Mouse (Mus musculus): Measurements from ENCODE around the gene Olfr1134. TPM values are rescaled to one million over a fixed set of nuclear protein-coding genes. Genes with fewer than 3 reads are reported as not detected.
"Not testable (repeated sequence)": the region's sequence is repeated elsewhere in the genome, so short reads cannot be mapped to it uniquely, and the experiment has no call there.

The Olfr1134 gene
- polyA plus RNA-seq (2012; rRNA removed) = not detected in 2 replicates

DNA sequence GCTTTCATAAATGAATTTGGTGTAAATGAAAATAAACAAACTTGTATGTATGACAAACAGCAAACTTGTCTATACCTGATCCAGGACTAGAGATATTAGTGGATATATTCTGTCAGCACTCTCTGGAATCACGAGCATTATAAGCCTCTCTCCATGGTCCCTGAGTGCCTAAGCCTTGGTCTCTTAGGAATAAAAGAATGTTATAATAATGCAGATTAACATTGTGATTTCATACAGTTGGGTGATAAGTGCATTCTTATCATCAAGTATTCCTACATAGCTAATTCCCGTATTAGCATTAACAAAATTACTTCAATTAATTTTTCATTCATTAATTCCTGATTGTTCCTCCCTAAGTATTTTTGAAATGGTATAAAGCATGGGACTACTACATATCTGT lies at the start of gene Olfr1134:
TSS of gene Olfr1134 (minus strand) at position 101 of the 400 bp plus-strand sequence.
- no peak within 1 kb of the TSS for H3K4me3 ChIP-seq (ENCODE audit: insufficient read depth, low read depth, low read length)
- 82% methylated on average over 2 of the region's 2 CpGs for WGBS
- H3K36me3 ChIP-seq (ENCODE audit: control insufficient read depth, insufficient read depth, low read length) = no peaks in the 10 kb centered on the region
- H3K27ac ChIP-seq (ENCODE audit: insufficient read depth, low read depth, low read length) = no peak within 1 kb of the TSS
- H3K27me3 ChIP-seq (replicated peaks; ENCODE audit: control insufficient read depth, insufficient read depth, low read length) = no peaks in the 10 kb centered on the region
- H3K4me1 ChIP-seq (ENCODE audit: control insufficient read depth, insufficient read depth, low read length) = no peaks in the 10 kb centered on the region
- no peak for TF ChIP-seq POLR2A (IDR thresholded peaks at IDR 0.05; ENCODE audit: low read depth, low read length)
- no peak for TF ChIP-seq CTCF (conservative IDR thresholded peaks at IDR 0.05; ENCODE audit: insufficient read depth, insufficient read length, low read depth, low read length)
- DNase-seq = no peak

DNA sequence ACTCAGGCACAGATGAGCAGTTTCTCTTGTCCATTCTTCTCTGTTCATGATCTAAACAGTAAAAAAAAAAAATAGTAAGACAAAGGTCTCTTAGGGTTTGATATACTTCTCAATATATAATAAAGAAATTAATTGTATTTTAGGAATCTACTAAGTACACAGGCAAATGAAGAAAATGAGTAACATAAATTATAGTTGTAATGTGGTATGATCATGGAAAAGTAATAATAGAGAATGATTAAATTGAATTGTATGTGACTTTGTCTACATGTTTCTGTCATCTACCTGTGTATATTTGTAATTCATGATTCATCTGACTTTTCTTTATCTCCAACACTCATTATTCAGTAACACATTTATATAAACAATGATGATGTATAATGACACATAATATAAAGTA lies 35.6 kb upstream of the Olfr1134 start, which contains the start of gene Olfr1136:
TSS of gene Olfr1136 (minus strand) at position 101 of the 400 bp plus-strand sequence.
- Histone ChIP-seq H3K27me3 (replicated peaks; ENCODE audit: control insufficient read depth, insufficient read depth, low read length) (no peaks in the 10 kb centered on the region), H3K4me3 (ENCODE audit: insufficient read depth, low read depth, low read length) (no peak within 1 kb of the TSS), H3K27ac (ENCODE audit: insufficient read depth, low read depth, low read length) (no peak within 1 kb of the TSS), H3K36me3 (ENCODE audit: control insufficient read depth, insufficient read depth, low read length) (no peaks in the 10 kb centered on the region), H3K4me1 (ENCODE audit: control insufficient read depth, insufficient read depth, low read length) (no peaks in the 10 kb centered on the region)
- no peak for TF ChIP-seq POLR2A (IDR thresholded peaks at IDR 0.05; ENCODE audit: low read depth, low read length)
- TF ChIP-seq CTCF (conservative IDR thresholded peaks at IDR 0.05; ENCODE audit: insufficient read depth, insufficient read length, low read depth, low read length) = no peak
- DNase-seq = no peak

DNA sequence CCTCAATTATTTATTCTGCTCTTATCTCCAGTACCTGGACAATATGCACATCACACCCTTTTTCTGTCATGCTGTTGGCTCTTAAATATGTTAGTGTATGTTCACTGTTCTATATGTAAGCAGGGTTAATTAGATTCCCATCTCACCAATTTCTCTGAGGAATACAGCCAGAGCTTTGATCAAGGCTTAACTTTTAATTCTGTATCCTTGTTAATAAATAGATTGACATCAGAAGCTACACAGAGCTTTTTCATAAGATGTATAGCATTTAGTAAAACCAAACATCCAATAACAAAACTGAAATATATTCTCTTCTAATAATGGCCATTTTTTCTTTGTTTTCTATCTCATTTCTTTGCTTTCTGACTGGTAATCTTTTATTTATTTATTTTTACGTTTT lies 15.3 kb upstream of the Olfr1134 start, which contains the start of gene Olfr1135:
TSS of gene Olfr1135 (minus strand) at position 101 of the 400 bp plus-strand sequence.
- Histone ChIP-seq H3K36me3 (ENCODE audit: control insufficient read depth, insufficient read depth, low read length) (no peaks in the 10 kb centered on the region), H3K27me3 (replicated peaks; ENCODE audit: control insufficient read depth, insufficient read depth, low read length) (no peaks in the 10 kb centered on the region), H3K4me3 (ENCODE audit: insufficient read depth, low read depth, low read length) (no peak within 1 kb of the TSS), H3K27ac (ENCODE audit: insufficient read depth, low read depth, low read length) (no peak within 1 kb of the TSS), H3K4me1 (ENCODE audit: control insufficient read depth, insufficient read depth, low read length) (no peaks in the 10 kb centered on the region)
- TF ChIP-seq POLR2A (IDR thresholded peaks at IDR 0.05; ENCODE audit: low read depth, low read length) (no peak), CTCF (conservative IDR thresholded peaks at IDR 0.05; ENCODE audit: insufficient read depth, insufficient read length, low read depth, low read length) (no peak)
- DNase-seq = no peak
- 10% methylated on average over 1 of the region's 1 CpGs for WGBS

DNA sequence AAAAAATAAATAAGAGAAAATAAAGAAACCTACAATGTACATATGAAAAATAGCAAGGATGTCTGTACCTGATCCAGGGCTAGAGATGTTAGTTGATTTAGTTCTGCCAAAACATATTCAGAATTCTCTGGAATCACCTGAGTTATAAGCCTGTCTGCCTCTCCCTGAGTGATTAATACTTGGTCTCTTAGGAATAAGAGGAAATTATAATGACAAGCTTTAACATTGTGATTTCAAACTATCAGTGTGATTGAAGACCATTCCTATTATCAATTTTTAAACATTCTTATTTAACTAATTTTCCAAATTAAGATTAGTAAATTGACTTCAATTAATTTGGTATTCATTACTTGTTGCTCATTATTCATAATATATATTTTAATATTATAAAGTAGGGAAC lies 11.0 kb downstream of the Olfr1134 start, which contains the start of gene Olfr1133:
TSS of gene Olfr1133 (minus strand) at position 101 of the 400 bp plus-strand sequence.
- Histone ChIP-seq H3K4me1 (ENCODE audit: control insufficient read depth, insufficient read depth, low read length) (no peaks in the 10 kb centered on the region), H3K36me3 (ENCODE audit: control insufficient read depth, insufficient read depth, low read length) (no peaks in the 10 kb centered on the region), H3K27me3 (replicated peaks; ENCODE audit: control insufficient read depth, insufficient read depth, low read length) (no peaks in the 10 kb centered on the region), H3K4me3 (ENCODE audit: insufficient read depth, low read depth, low read length) (no peak within 1 kb of the TSS), H3K27ac (ENCODE audit: insufficient read depth, low read depth, low read length) (no peak within 1 kb of the TSS)
- no peak for DNase-seq
- no peak for TF ChIP-seq CTCF (conservative IDR thresholded peaks at IDR 0.05; ENCODE audit: insufficient read depth, insufficient read length, low read depth, low read length)
- TF ChIP-seq POLR2A (IDR thresholded peaks at IDR 0.05; ENCODE audit: low read depth, low read length) = no peak

DNA sequence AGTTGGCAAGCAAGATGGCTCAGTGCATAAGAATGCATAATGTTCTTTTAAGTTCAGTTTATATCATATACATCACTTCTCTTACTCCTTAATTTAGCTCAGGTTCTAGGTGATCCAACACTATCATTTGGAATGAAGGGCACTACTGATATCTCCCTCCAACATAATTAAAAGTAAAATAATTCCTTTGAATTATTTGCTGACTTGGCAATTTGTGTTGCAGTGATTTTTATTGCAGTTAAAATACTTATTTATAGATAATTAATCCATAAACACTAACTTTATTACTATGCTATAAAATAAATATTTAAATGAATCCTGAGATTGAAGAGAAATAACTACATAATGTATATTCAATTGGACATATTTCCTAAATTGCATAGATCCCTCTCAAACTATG lies 15.8 kb downstream of the Olfr1134 start:
- no peaks in the 10 kb centered on the region for H3K27me3 ChIP-seq (replicated peaks; ENCODE audit: control insufficient read depth, insufficient read depth, low read length)
- no peaks in the 10 kb centered on the region for H3K36me3 ChIP-seq (ENCODE audit: control insufficient read depth, insufficient read depth, low read length)
- no peak overlapping the region for H3K27ac ChIP-seq (ENCODE audit: insufficient read depth, low read depth, low read length)
- no peak for DNase-seq
- no peak overlapping the region for H3K4me3 ChIP-seq (ENCODE audit: insufficient read depth, low read depth, low read length)
- H3K4me1 ChIP-seq (ENCODE audit: control insufficient read depth, insufficient read depth, low read length) = no peaks in the 10 kb centered on the region
- TF ChIP-seq CTCF (conservative IDR thresholded peaks at IDR 0.05; ENCODE audit: insufficient read depth, insufficient read length, low read depth, low read length) (no peak), POLR2A (IDR thresholded peaks at IDR 0.05; ENCODE audit: low read depth, low read length) (no peak)

DNA sequence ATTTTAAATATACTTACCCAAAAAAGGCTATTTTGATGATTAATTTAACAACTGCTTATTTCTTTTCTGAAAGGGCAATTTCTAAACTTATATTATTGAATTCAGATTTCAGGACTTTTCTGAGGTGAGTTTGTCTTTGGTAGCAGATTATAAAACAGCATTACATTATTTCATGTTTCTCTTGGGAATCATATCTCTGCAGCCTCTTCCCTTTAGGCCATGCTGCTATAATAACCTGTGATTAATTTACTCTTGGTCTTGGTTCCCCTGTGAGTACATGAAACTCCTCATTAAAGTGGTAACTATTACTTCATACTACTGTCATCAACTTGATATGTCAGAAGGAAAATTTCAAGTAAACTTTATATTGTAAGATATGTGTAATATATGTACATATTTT lies 20.8 kb downstream of the Olfr1134 start, which contains the start of gene Olfr1132:
TSS of gene Olfr1132 (minus strand) at position 101 of the 400 bp plus-strand sequence.
- H3K27me3 ChIP-seq (replicated peaks; ENCODE audit: control insufficient read depth, insufficient read depth, low read length) = no peaks in the 10 kb centered on the region
- H3K36me3 ChIP-seq (ENCODE audit: control insufficient read depth, insufficient read depth, low read length) = no peaks in the 10 kb centered on the region
- H3K4me1 ChIP-seq (ENCODE audit: control insufficient read depth, insufficient read depth, low read length) = no peaks in the 10 kb centered on the region
- TF ChIP-seq POLR2A (IDR thresholded peaks at IDR 0.05; ENCODE audit: low read depth, low read length) = no peak
- no peak for TF ChIP-seq CTCF (conservative IDR thresholded peaks at IDR 0.05; ENCODE audit: insufficient read depth, insufficient read length, low read depth, low read length)
- H3K27ac ChIP-seq (ENCODE audit: insufficient read depth, low read depth, low read length) = no peak within 1 kb of the TSS
- DNase-seq = no peak
- no peak within 1 kb of the TSS for H3K4me3 ChIP-seq (ENCODE audit: insufficient read depth, low read depth, low read length)

DNA sequence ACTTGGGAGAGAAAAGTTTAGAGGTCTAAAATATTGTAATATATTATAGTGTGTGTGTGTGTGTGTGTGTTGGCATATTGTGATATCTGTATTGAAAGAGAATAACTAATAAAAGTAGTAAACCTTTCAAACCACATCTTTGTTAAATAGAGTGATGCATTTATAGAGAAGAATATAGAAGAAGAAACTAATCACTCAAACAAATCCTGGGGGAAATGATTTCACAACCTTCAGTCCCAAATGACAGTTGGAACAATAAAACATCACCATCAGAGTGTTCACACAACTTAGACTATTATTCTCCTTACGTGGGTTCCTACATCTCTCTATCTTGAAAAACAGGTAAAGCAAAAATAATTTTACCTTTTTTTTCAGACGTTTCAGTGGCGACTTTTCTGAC lies 31.5 kb downstream of the Olfr1134 start, which contains the start of gene Olfr1131:
TSS of gene Olfr1131 (plus strand) at position 301 of the 400 bp plus-strand sequence.
- Histone ChIP-seq H3K36me3 (ENCODE audit: control insufficient read depth, insufficient read depth, low read length) (no peaks in the 10 kb centered on the region), H3K4me1 (ENCODE audit: control insufficient read depth, insufficient read depth, low read length) (no peaks in the 10 kb centered on the region), H3K27me3 (replicated peaks; ENCODE audit: control insufficient read depth, insufficient read depth, low read length) (no peaks in the 10 kb centered on the region), H3K27ac (ENCODE audit: insufficient read depth, low read depth, low read length) (no peak within 1 kb of the TSS), H3K4me3 (ENCODE audit: insufficient read depth, low read depth, low read length) (no peak within 1 kb of the TSS)
- 63% methylated on average over 3 of the region's 3 CpGs for WGBS
- TF ChIP-seq CTCF (conservative IDR thresholded peaks at IDR 0.05; ENCODE audit: insufficient read depth, insufficient read length, low read depth, low read length) (no peak), POLR2A (IDR thresholded peaks at IDR 0.05; ENCODE audit: low read depth, low read length) (no peak)
- DNase-seq = no peak

DNA sequence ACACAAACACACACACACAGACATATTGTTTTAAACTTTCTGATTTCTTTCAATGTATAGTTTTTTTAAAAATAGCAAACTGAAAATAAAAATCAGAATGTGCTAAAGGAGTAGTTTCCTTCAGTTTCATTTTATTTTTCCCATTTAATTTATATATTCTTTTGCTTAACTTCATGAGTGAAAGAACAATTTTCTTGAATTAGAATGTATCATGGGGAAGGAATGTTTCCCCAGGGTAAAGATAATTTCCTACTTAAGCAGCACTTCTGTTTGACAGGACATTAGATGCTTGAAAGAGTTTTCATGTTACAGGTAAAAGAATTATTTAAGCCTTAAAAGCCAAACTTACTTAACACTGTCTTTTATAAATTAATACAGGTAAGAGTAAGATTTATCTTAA lies 52.3 kb downstream of the Olfr1134 start, which contains the start of gene Olfr1130:
TSS of gene Olfr1130 (plus strand) at position 301 of the 400 bp plus-strand sequence.
- not testable (repeated sequence) for H3K27ac ChIP-seq (ENCODE audit: insufficient read depth, low read depth, low read length); DNase-seq; H3K36me3 ChIP-seq (ENCODE audit: control insufficient read depth, insufficient read depth, low read length); H3K4me1 ChIP-seq (ENCODE audit: control insufficient read depth, insufficient read depth, low read length); H3K27me3 ChIP-seq (replicated peaks; ENCODE audit: control insufficient read depth, insufficient read depth, low read length); H3K4me3 ChIP-seq (ENCODE audit: insufficient read depth, low read depth, low read length)

Other genes starting within 250 kb of the Olfr1134 start
- not detected in 2 replicates for gene Olfr1123, start 241.8 kb downstream of the Olfr1134 start, polyA plus RNA-seq (2012; rRNA removed)
- not detected in 2 replicates for gene Olfr1124, start 228.2 kb downstream of the Olfr1134 start, polyA plus RNA-seq (2012; rRNA removed)
- not detected in 2 replicates for gene Olfr1126, start 204.5 kb downstream of the Olfr1134 start, polyA plus RNA-seq (2012; rRNA removed)
- not detected in 2 replicates for gene Pramel7, start 161.4 kb downstream of the Olfr1134 start, polyA plus RNA-seq (2012; rRNA removed)
- gene Pramel6, start 151.9 kb downstream of the Olfr1134 start, polyA plus RNA-seq (2012; rRNA removed) = not detected in 2 replicates
- not detected in 2 replicates for gene Olfr153, start 126.7 kb downstream of the Olfr1134 start, polyA plus RNA-seq (2012; rRNA removed)
- not detected in 2 replicates for gene Olfr1128, start 112.9 kb downstream of the Olfr1134 start, polyA plus RNA-seq (2012; rRNA removed)
- not detected in 2 replicates for gene Olfr1129, start 84.6 kb downstream of the Olfr1134 start, polyA plus RNA-seq (2012; rRNA removed)
- gene Olfr1130, start 52.2 kb downstream of the Olfr1134 start, polyA plus RNA-seq (2012; rRNA removed) = not detected in 2 replicates
- gene Olfr1131, start 31.4 kb downstream of the Olfr1134 start, polyA plus RNA-seq (2012; rRNA removed) = not detected in 2 replicates
- not detected in 2 replicates for gene Olfr1132, start 20.9 kb downstream of the Olfr1134 start, polyA plus RNA-seq (2012; rRNA removed)
- not detected in 2 replicates for gene Olfr1133, start 11.1 kb downstream of the Olfr1134 start, polyA plus RNA-seq (2012; rRNA removed)
- gene Olfr1135, start 15.2 kb upstream of the Olfr1134 start, polyA plus RNA-seq (2012; rRNA removed) = not detected in 2 replicates
- gene Olfr1136, start 35.5 kb upstream of the Olfr1134 start, polyA plus RNA-seq (2012; rRNA removed) = not detected in 2 replicates
- gene Olfr1137, start 54.7 kb upstream of the Olfr1134 start, polyA plus RNA-seq (2012; rRNA removed) = not detected in 2 replicates
- not detected in 2 replicates for gene Olfr1138, start 81.5 kb upstream of the Olfr1134 start, polyA plus RNA-seq (2012; rRNA removed)
- not detected in 2 replicates for gene Olfr1140, start 85.3 kb upstream of the Olfr1134 start, polyA plus RNA-seq (2012; rRNA removed)
- gene Olfr1141, start 95.5 kb upstream of the Olfr1134 start, polyA plus RNA-seq (2012; rRNA removed) = not detected in 2 replicates
- not detected in 2 replicates for gene Olfr152, start 121.0 kb upstream of the Olfr1134 start, polyA plus RNA-seq (2012; rRNA removed)
- not detected in 2 replicates for gene Olfr1143, start 142.1 kb upstream of the Olfr1134 start, polyA plus RNA-seq (2012; rRNA removed)
- not detected in 2 replicates for gene Olfr1145, start 151.4 kb upstream of the Olfr1134 start, polyA plus RNA-seq (2012; rRNA removed)
- gene Olfr1148, start 172.1 kb upstream of the Olfr1134 start, polyA plus RNA-seq (2012; rRNA removed) = not detected in 2 replicates
- not detected in 2 replicates for gene Olfr1150-ps1, start 185.5 kb upstream of the Olfr1134 start, polyA plus RNA-seq (2012; rRNA removed)
- gene Olfr1151, start 197.4 kb upstream of the Olfr1134 start, polyA plus RNA-seq (2012; rRNA removed) = not detected in 2 replicates
- gene Olfr1152, start 208.0 kb upstream of the Olfr1134 start, polyA plus RNA-seq (2012; rRNA removed) = not detected in 2 replicates
- gene Olfr1153, start 236.5 kb upstream of the Olfr1134 start, polyA plus RNA-seq (2012; rRNA removed) = not detected in 2 replicates
- not detected in 2 replicates for gene Olfr1154, start 246.7 kb upstream of the Olfr1134 start, polyA plus RNA-seq (2012; rRNA removed)

All from kidney, adult 2 months (tissue).